8 mouse cellular contexts compared by ENCODE assay signal in genomic region chr19:28991391-28991790, GRCm38 (mm10). TPM values are rescaled to one million over a fixed set of nuclear protein-coding genes. Genes with fewer than 3 reads are reported as not detected.
DNase-seq lines count a peak whose midpoint lies in the region; ATAC-seq and TF ChIP-seq lines count a peak whose summit lies in the region.

No protein-coding gene starts in this region.

- H3K79me2 ChIP-seq in liver, adult 2 months (ENCODE audit: control insufficient read depth, insufficient read depth, low read length), result peaks cover 2% of the 10 kb centered on the region; the same call in 1 of the 2 replicates

- H3K9ac ChIP-seq in liver, adult 2 months (ENCODE audit: low read depth, low read length), result no peak overlapping the region; the same call in 1 of the 2 replicates
- peak overlapping the region; percentile 93; the same call in 1 of the 2 replicates for H3K9ac ChIP-seq in embryonic facial prominence, embryonic 12.5 days
- H3K9ac ChIP-seq in intestine, embryonic 15.5 days, result peak overlapping the region; percentile 90
- H3K9ac ChIP-seq in neural tube, embryonic 13.5 days, result peak overlapping the region; percentile 92

- peaks cover 8% of the 10 kb centered on the region for H3K4me1 ChIP-seq in liver, adult 2 months (ENCODE audit: control insufficient read depth, insufficient read depth, low read length)
- peaks cover 7% of the 10 kb centered on the region for H3K4me1 ChIP-seq in embryonic facial prominence, embryonic 12.5 days
- peaks cover 6% of the 10 kb centered on the region; the same call in 1 of the 2 replicates for H3K4me1 ChIP-seq in intestine, embryonic 15.5 days (replicated peaks)
- H3K4me1 ChIP-seq in neural tube, embryonic 13.5 days (replicated peaks), result peaks cover 26% of the 10 kb centered on the region

- no peak for ATAC-seq in embryonic facial prominence, embryonic 12.5 days (ENCODE audit: insufficient number of reproducible peaks, insufficient read depth, low FRiP score, low TSS enrichment)
- no peak for ATAC-seq in intestine, embryonic 15.5 days
- ATAC-seq in neural tube, embryonic 13.5 days (ENCODE audit: low read depth), result no peak

- 34% methylated on average over 5 of the region's 5 CpGs for WGBS in liver, adult 2 months
- 66% methylated on average over 5 of the region's 5 CpGs for WGBS in embryonic facial prominence, embryonic 12.5 days
- WGBS in intestine, embryonic 15.5 days, result 68% methylated on average over 5 of the region's 5 CpGs
- WGBS in neural tube, embryonic 13.5 days, result 79% methylated on average over 5 of the region's 5 CpGs

- TF ChIP-seq CTCF in liver, adult 2 months (IDR thresholded peaks at IDR 0.05; ENCODE audit: low read depth, low read length), result no peak

- peak overlapping the region; percentile 89 for H3K4me3 ChIP-seq in liver, adult 2 months (ENCODE audit: insufficient read depth, low read depth, low read length)
- H3K4me3 ChIP-seq in embryonic facial prominence, embryonic 12.5 days, result peak overlapping the region; percentile 97
- peak overlapping the region; percentile 89 for H3K4me3 ChIP-seq in intestine, embryonic 15.5 days (replicated peaks)
- H3K4me3 ChIP-seq in neural tube, embryonic 13.5 days, result peak overlapping the region; percentile 97

- peaks cover 8% of the 10 kb centered on the region; the same call in 1 of the 2 replicates for H3K36me3 ChIP-seq in liver, adult 2 months (ENCODE audit: control insufficient read depth, insufficient read depth, low read length)
- H3K36me3 ChIP-seq in embryonic facial prominence, embryonic 12.5 days, result peaks cover 24% of the 10 kb centered on the region
- H3K36me3 ChIP-seq in intestine, embryonic 15.5 days, result 0 out of 2 replicates have a peak, but pooled peaks cover 11% of the 10 kb centered on the region
- peaks cover 24% of the 10 kb centered on the region for H3K36me3 ChIP-seq in neural tube, embryonic 13.5 days

- no peaks in the 10 kb centered on the region for H3K9me3 ChIP-seq in embryonic facial prominence, embryonic 12.5 days
- H3K9me3 ChIP-seq in intestine, embryonic 15.5 days, result no peaks in the 10 kb centered on the region
- H3K9me3 ChIP-seq in neural tube, embryonic 13.5 days, result no peaks in the 10 kb centered on the region

- H3K4me2 ChIP-seq in embryonic facial prominence, embryonic 12.5 days (replicated peaks), result peak overlapping the region; percentile 79
- peak overlapping the region; percentile 75 for H3K4me2 ChIP-seq in intestine, embryonic 15.5 days (replicated peaks)
- H3K4me2 ChIP-seq in neural tube, embryonic 13.5 days, result peak overlapping the region; percentile 74

- TF ChIP-seq POLR2A in liver, adult 2 months (IDR thresholded peaks at IDR 0.05; ENCODE audit: extremely low read depth, insufficient read depth, low read length), result no peak

- H3K27me3 ChIP-seq in liver, adult 2 months (ENCODE audit: control insufficient read depth, insufficient read depth, low read length), result no peaks in the 10 kb centered on the region
- H3K27me3 ChIP-seq in embryonic facial prominence, embryonic 12.5 days, result no peaks in the 10 kb centered on the region
- H3K27me3 ChIP-seq in intestine, embryonic 15.5 days (replicated peaks), result no peaks in the 10 kb centered on the region
- H3K27me3 ChIP-seq in neural tube, embryonic 13.5 days, result no peaks in the 10 kb centered on the region

- peak overlapping the region; percentile 72 for H3K27ac ChIP-seq in liver, adult 2 months (replicated peaks; ENCODE audit: insufficient read depth, low read depth, low read length)
- H3K27ac ChIP-seq in embryonic facial prominence, embryonic 12.5 days, result no peak overlapping the region
- H3K27ac ChIP-seq in intestine, embryonic 15.5 days, result no peak overlapping the region
- H3K27ac ChIP-seq in neural tube, embryonic 13.5 days (replicated peaks), result peak overlapping the region; percentile 89; the same call in 1 of the 2 replicates

- DNase-seq in liver, adult 2 months (ENCODE audit: extremely low read depth, low read depth, low spot score), result peak; percentile 55
- no peak for DNase-seq in liver
- DNase-seq in layer of hippocampus, adult 11-12 months (ENCODE audit: low spot score), result no peak
- no peak for DNase-seq in retina, embryonic 14.5 days (ENCODE audit: low spot score)
- no peak for DNase-seq in layer of hippocampus, adult 9-10 months (ENCODE audit: low spot score)

RNA-seq across cellular contexts. Expression of gene Cdc37l1, which starts 1.2 kb away (rescaled TPM):
- total RNA-seq in liver, adult 2 months (2014; rRNA removed), result 33.5 and 37.3 TPM in 2 replicates
- 6.8 and 8.6 TPM in 2 replicates for polyA plus RNA-seq in liver, adult 2 months (2012; rRNA removed)
- polyA plus RNA-seq in embryonic facial prominence, embryonic 12.5 days (2016; fragmentation: Nextera tagmentation; extraction: Ambion mirVana), result 48.3 and 50.7 TPM in 2 replicates
- polyA plus RNA-seq in intestine, embryonic 15.5 days (2015; fragmentation: Nextera tagmentation; extraction: Ambion mirVana), result 29.7 and 29.9 TPM in 2 replicates
- polyA plus RNA-seq in neural tube, embryonic 13.5 days (2015; fragmentation: Nextera tagmentation; extraction: Ambion mirVana), result 47.2 and 49.7 TPM in 2 replicates

RNA-seq across cellular contexts. Expression of gene 4430402I18Rik, which starts 23.8 kb away (rescaled TPM):
- total RNA-seq in liver, adult 2 months (2014; rRNA removed), result 1.8 and 1.9 TPM in 2 replicates
- 2.8 and 3.4 TPM in 2 replicates for polyA plus RNA-seq in liver, adult 2 months (2012; rRNA removed)
- polyA plus RNA-seq in embryonic facial prominence, embryonic 12.5 days (2016; fragmentation: Nextera tagmentation; extraction: Ambion mirVana), result 0.26 and 0.76 TPM in 2 replicates
- polyA plus RNA-seq in intestine, embryonic 15.5 days (2015; fragmentation: Nextera tagmentation; extraction: Ambion mirVana), result 1.1 and 1.2 TPM in 2 replicates
- polyA plus RNA-seq in neural tube, embryonic 13.5 days (2015; fragmentation: Nextera tagmentation; extraction: Ambion mirVana), result 0.80 and 1.1 TPM in 2 replicates

RNA-seq across cellular contexts. Expression of gene Plpp6, which starts 27.6 kb away (rescaled TPM):
- 6.9 and 7.2 TPM in 2 replicates for total RNA-seq in liver, adult 2 months (2014; rRNA removed)
- polyA plus RNA-seq in liver, adult 2 months (2012; rRNA removed), result 8.3 and 9.4 TPM in 2 replicates
- 7.0 and 7.7 TPM in 2 replicates for polyA plus RNA-seq in embryonic facial prominence, embryonic 12.5 days (2016; fragmentation: Nextera tagmentation; extraction: Ambion mirVana)
- 12.3 and 12.6 TPM in 2 replicates for polyA plus RNA-seq in intestine, embryonic 15.5 days (2015; fragmentation: Nextera tagmentation; extraction: Ambion mirVana)
- polyA plus RNA-seq in neural tube, embryonic 13.5 days (2015; fragmentation: Nextera tagmentation; extraction: Ambion mirVana), result 11.0 and 12.0 TPM in 2 replicates

RNA-seq across cellular contexts. Expression of gene Ak3, which starts 56.4 kb away (rescaled TPM):
- total RNA-seq in liver, adult 2 months (2014; rRNA removed), result 241 and 247 TPM in 2 replicates
- 183 and 205 TPM in 2 replicates for polyA plus RNA-seq in liver, adult 2 months (2012; rRNA removed)
- 73.4 and 74.8 TPM in 2 replicates for polyA plus RNA-seq in embryonic facial prominence, embryonic 12.5 days (2016; fragmentation: Nextera tagmentation; extraction: Ambion mirVana)
- 98.6 and 101 TPM in 2 replicates for polyA plus RNA-seq in intestine, embryonic 15.5 days (2015; fragmentation: Nextera tagmentation; extraction: Ambion mirVana)
- polyA plus RNA-seq in neural tube, embryonic 13.5 days (2015; fragmentation: Nextera tagmentation; extraction: Ambion mirVana), result 69.8 and 71.9 TPM in 2 replicates

Comparison
In these comparisons a context has a peak if more than half of its experiments do, and no peak if none do; other contexts are left out.
1. H3K27ac ChIP-seq: peak in liver, adult 2 months (single experiment) and neural tube, embryonic 13.5 days (single experiment); none in embryonic facial prominence, embryonic 12.5 days (single experiment) and intestine, embryonic 15.5 days (single experiment).
2. Peak in every context shown above with its lines, with median percentiles within 50 percentile points of each other: H3K4me3 ChIP-seq and H3K4me2 ChIP-seq.